Mouse (Mus musculus) bone marrow, adult 2 months (tissue): ENCODE measurements around the gene Zfp169.

Experiments used
- CTCF ChIP-seq: fragments of 200-500 bp; IDR thresholded peaks from 2 replicates; pipeline ENCODE4 v1.5.1; 2011; ENCODE audit warnings: low read length, control low read depth; ENCODE audit not compliant: control insufficient read depth, insufficient read depth
- POLR2A ChIP-seq: fragments of 200-500 bp; IDR thresholded peaks from 2 replicates; pipeline ENCODE4 v1.6.1; 2011; ENCODE audit warnings: low read depth, mild to moderate bottlenecking, control low read depth, low read length, borderline replicate concordance; ENCODE audit not compliant: control insufficient read depth

DNA sequence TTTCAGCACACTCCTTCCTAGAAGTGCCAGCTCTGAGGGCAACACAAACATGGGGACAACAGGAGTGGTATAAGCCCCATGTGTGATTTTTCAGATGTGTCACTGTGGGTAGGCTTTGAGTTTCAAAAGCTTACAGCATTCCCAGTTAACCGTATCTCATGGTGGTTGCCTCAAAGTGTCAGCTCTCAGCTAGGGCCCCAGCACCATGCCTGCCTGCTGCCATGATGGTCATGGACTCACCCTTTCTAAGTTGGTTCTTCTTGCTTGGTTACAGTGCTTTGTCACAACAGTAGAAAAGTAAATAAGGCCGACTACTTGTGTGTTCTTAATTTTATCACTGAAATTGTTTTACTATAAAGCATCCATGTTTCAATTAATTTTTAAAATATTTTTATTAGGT, 18.2 kb upstream of the Zfp169 start:
- no peak for TF ChIP-seq POLR2A
- TF ChIP-seq CTCF = no peak
